Mouse (Mus musculus) frontal cortex, postnatal 25 days (tissue): ENCODE measurements at regions not wholly inside any gene's neighbourhood (a gene's known extent, or its start where the extent isn't known, plus 50 kb on each side); places are given as distances from the start of the nearest gene placed in this dataset.

Experiments used
- DNase-seq, 2 experiments: peaks; one replicate each; pipeline ENCODE4 v3.0.0; 2022; ENCODE audit warnings: low spot score in 2 of 2

DNA sequence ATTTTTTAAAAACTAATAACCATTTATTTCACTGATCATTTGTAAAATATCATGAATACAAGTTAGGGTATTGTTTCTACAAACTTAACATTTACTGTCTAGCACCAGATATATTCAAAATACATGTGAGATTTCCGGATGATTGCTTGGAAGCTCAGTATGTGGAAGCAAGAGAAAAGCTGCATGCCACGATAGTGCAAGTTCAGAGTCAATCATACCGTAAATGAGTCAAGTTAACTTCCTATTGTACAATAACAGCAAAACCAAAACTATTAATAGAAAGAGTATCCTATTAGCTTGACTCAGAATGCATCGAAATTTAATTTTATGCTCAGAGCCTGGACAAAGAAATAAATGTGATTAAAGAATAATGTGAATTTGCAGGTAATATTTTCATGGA lies 1284.6 kb upstream of the Cited2 start:
- DNase-seq: no peak

DNA sequence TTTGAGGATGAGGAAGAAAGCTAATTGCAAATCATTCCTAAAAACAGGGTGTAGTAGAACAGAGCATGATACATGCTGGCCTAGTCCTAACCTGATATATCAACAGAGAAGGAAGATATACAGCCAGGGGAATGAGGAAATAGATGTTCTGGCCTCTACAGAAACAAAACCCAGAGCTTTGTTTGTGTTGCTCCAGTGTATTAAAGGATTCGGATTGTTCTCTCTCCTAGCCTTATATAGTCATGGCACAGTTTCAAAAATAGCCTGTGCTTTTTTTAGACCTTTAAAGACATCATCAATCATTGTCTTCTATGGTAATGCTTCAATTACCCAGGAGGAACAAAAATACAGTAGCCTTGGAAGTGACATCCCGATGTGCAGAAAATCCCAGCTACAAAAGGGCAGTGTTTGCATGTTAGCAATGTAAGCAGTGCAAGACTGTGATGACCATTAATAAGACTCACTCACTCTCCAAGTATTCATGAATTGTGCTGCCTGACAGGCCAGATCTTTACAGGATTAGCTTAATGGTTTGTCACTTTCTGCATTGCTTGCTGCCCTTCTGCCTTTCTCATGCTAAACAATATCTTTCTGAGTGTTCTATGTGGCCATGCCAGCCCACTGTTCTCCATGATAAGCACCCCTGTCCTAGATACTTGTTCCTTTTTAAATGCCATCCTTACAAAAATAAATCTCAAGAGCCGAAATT lies 1281.9 kb upstream of the Cited2 start:
- no peak for DNase-seq

- no peak for DNase-seq
Observed at GRCm38 (mm10) chr10:16441661-16442072, 1281.4 kb upstream of the Cited2 start.

- DNase-seq: no peak
Observed at GRCm38 (mm10) chr10:16443901-16444300, 1279.1 kb upstream of the Cited2 start.

DNA sequence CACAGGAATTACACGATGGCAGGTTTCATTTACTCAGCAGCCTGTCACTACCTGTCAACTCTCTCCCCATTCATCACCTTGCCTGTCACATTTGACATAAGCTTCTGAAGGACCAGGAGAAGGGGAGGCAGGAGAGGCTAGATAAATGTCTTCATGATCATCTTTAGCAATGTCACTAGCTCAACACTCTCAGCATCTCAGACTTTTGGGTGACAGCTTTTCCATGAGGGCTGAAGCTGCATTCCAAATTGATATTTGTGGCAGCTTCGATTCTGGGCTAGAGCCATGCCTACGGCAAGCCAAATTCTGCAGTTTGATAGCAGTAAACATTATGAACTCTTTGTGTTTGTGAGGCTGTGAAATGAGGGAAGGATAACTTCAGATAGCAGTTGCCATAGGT lies 1255.1 kb upstream of the Cited2 start:
- no peak for DNase-seq

DNA sequence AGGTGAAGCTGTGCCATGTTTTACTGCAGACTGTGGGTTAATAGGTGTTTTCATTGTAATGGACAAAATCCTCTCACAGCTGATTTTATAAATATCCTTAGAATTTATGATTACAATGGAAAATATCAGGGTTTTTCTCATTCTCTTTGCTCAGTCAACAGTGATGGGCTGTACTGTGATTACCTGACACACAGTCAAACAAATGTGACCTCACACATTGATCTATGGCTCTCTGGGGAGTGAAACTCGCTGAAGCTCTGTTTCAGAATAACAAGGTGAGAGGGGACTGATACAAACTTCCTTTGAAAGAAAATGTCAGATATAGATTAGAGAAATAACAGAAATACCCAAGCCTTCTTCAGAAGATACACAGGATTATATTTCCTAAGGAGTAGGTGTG lies 1253.3 kb upstream of the Cited2 start:
- DNase-seq: no peak

DNA sequence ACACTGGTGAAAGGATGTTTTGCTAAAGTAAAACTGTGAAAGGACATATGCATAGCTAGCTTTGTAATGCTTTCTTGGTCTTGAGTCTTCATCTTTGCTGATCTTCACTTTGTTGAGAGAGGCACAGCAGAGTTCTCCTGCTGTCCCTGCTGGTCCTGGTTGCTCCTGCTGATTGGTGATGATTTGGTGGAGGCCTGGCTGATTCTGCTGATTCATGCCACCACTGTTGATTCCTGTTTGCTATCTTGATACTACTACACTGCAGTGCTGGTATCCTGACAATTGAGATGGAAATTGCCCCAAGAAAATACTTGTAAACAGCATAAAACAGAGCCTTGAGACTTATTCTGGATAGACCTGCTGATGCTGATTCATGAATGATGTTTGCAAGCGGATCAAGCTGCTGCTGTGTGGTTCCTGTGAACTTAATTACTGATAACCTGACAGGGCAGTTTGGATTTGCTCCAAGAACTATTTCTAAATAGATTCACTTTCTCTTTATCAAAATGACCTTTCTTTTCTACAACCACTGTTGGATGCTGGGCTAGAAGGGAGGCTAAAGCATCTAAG lies 1249.0 kb upstream of the Cited2 start:
- no peak for DNase-seq

DNA sequence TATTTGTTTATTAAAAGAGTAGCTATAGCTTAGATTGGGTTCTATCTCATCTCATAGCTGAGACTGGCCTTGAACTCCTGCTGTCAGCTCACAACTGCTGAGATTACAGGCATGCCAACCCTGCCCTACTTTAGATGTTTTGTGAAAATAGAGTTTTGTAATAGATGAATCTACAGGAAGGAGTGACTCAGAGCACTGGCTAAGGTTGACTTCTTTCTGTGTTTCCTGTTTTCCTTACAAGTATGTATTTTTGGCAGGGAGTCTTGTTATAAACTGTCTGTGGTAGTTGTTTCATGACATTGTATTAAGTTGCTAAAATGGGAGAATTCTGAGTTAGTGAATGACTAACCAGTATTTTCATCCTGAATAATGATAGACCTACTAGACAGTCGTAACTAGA lies 1224.4 kb upstream of the Cited2 start:
- DNase-seq: no peak

DNA sequence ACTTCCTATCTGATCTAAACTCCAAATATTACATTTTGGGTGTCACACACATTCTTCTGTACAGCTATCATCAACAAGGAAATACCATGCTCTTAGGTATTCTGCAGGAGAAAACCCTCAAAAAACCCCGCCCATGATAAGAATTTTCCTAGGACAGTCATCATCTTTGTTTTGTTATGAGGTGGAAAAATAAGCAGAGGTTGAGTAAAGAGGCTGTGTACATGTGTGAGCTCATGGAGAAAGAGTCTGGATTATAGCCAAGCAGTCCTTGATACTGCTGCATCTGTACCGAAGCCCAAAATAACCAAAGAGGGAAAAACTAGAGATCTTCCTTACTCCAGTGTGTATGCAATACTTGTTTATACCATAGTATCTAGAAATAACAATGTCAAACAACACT lies 1215.3 kb upstream of the Cited2 start:
- DNase-seq: no peak

GRCm38 (mm10) chr10:16508161-16508560 lies 1214.9 kb upstream of the Cited2 start:
- no peak for DNase-seq

GRCm38 (mm10) chr10:16514656-16515055 lies 1208.4 kb upstream of the Cited2 start:
- no peak for DNase-seq

GRCm38 (mm10) chr10:16521895-16522294 lies 1201.1 kb upstream of the Cited2 start:
- DNase-seq: no peak

DNA sequence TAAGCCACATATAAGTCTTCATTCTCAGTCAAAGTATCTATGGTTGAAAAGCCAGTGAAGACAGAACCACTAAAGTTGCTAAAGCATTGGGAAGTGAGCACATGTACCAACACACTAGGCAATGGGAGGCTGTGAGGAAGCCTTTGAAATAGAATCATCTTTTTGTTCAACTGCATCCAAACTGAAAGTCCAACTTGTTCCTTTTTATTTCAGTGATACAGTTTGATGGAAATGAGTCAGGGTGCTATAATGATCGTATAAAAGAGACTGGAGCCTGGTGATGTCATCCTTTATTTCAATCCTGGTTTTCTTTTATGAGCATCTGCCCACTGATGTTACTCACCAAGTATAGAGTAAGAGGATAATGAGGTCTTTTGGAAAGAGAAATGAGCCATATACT lies 1198.9 kb upstream of the Cited2 start:
- no peak for DNase-seq

GRCm38 (mm10) chr10:16527693-16528092 lies 1195.3 kb upstream of the Cited2 start:
- no peak for DNase-seq

DNA sequence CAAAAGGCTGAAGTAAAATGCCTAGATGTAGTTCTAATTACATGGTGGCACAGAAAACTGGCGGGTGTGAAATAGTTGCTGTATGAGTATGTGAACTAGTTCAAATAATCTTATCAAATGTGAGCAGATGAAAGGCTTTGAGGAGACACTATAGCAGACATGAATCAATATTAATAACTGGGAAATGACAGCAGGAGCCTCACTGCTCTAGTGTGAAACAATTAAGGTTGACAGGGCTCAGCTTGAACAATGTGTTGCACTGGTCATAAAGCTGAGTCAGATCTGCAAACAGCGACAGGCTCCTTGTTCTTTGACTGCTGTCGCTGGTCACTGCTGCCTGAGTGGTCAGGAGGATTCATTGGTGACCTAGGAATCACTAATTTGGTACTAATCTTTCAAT lies 1185.4 kb upstream of the Cited2 start:
- DNase-seq: no peak

- no peak for DNase-seq
Observed at GRCm38 (mm10) chr10:16538379-16538778, 1184.6 kb upstream of the Cited2 start.

DNA sequence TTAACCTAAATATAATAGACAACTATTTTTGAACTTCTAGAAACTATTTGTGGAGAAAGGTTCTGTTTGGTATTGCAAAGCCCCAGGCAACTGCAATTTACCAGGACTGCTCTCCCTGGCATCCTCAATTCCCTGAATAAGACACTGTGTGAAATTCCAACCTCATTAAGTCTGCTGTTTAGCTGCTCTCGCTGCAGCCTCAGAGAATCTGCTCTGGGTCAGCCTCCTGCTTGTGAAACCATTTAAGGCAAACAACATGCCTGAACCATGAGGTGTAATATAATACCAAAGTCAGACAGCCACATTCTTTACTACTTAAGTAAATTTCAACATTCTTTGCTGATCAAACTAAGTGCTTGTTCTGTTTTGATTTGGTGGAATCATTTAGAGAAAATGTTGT lies 1177.6 kb upstream of the Cited2 start:
- no peak for DNase-seq

GRCm38 (mm10) chr10:16552861-16553635 lies 1170.0 kb upstream of the Cited2 start:
- no peak for DNase-seq

- DNase-seq: no peak
Observed at GRCm38 (mm10) chr10:16574568-16574967, 1148.5 kb upstream of the Cited2 start.

DNA sequence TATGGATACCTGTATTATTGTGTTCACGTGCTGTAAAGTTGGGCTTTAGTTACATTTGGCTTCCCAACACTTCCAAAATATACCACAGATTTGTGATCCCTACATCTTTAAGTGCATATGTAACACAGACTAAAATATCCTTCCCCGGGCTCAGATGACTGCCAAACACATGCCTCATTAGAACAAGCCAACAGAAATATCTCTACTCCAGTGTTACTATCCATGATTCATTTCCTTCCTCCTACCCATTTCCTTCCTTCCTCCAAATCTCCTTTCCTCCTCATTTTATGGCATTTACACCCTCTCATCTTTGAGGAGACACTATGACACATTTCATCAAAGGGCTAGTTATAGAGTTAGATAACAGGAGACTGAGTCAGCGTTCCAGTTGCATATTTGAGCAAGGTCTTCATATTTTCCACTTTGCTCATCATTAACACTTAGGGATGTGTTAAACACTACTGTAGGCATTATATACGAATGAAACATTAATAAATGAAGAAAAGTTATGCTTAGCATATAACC lies 1144.4 kb upstream of the Cited2 start:
- DNase-seq: no peak

- no peak for DNase-seq
Observed at GRCm38 (mm10) chr10:16580200-16580599, 1142.8 kb upstream of the Cited2 start.

DNA sequence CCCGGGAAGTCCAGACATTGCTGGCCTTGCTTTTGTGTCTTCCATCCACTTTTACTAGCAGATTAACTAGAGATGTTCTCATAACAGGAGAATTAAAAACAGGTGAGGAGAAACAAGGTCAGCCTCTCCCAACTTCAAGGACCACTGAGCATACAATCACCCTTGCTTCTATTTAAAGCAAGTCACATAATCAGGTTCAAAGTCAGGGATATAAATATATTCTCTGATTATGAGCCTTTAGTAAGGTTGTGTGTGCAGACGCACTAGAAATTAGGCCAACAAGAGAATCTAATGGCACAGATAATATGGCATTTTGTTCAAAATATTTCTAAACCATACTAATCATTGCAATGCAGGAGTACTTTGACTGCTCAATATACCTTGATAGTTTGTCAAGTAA lies 1134.2 kb upstream of the Cited2 start:
- DNase-seq: no peak

- no peak for DNase-seq
Observed at GRCm38 (mm10) chr10:16589399-16589798, 1133.6 kb upstream of the Cited2 start.
